In genomic region chr8:90964044-90964443, GRCm38 (mm10) we compare ENCODE assay signal across 14 mouse cellular contexts.
"Had no signal": no experiment of that assay in that cellular context is flagged by ENCODE, and none has a peak within 500 bp of the region (broad histone marks: within the 10 kb centered on the region; RNA-seq: fewer than 3 reads in every experiment).

No protein-coding gene starts in this region.

- H3K4me3 ChIP-seq: limb, embryonic 10.5 days; liver, embryonic 15.5 days; midbrain, embryonic 10.5 days; myocyte; neural tube, embryonic 12.5 days had no signal

- DNase-seq: kidney, adult 18-20 months; kidney, postnatal 14 days; lung, adult 2 months; lung, postnatal 36 days; right cerebral cortex, adult 18-20 months; right cerebral cortex, postnatal 25 days; thymus, postnatal 36 days had no signal

- H3K4me2 ChIP-seq: liver, embryonic 11.5 days; liver, embryonic 15.5 days; neural tube, embryonic 12.5 days had no signal

- H3K27ac ChIP-seq: limb, embryonic 10.5 days; liver, embryonic 15.5 days; midbrain, embryonic 10.5 days; neural tube, embryonic 12.5 days had no signal

- ATAC-seq: lung, postnatal 0 days had no signal

- H3K27me3 ChIP-seq: liver, embryonic 15.5 days; neural tube, embryonic 12.5 days had no signal

- H3K36me3 ChIP-seq: liver, embryonic 15.5 days had no signal

- H3K9me3 ChIP-seq: limb, embryonic 10.5 days; liver, embryonic 15.5 days; midbrain, embryonic 10.5 days; neural tube, embryonic 12.5 days had no signal

- H3K9ac ChIP-seq: liver, embryonic 15.5 days; neural tube, embryonic 12.5 days had no signal
